26 mouse cellular contexts compared by ENCODE assay signal in genomic region chr7:119980170-119980569, GRCm38 (mm10).
"Had no signal": no experiment of that assay in that cellular context is flagged by ENCODE, and none has a peak within 500 bp of the region (broad histone marks: within the 10 kb centered on the region; RNA-seq: fewer than 3 reads in every experiment).

No protein-coding gene starts in this region.

- H3K36me3 ChIP-seq: heart, embryonic 12.5 days; hindbrain, embryonic 10.5 days; hindbrain, embryonic 12.5 days; intestine, embryonic 15.5 days; kidney, embryonic 15.5 days; limb, embryonic 13.5 days; limb, embryonic 15.5 days; liver, embryonic 12.5 days had no signal

- H3K9ac ChIP-seq: heart, embryonic 12.5 days; hindbrain, embryonic 12.5 days; hindbrain, embryonic 14.5 days; intestine, embryonic 15.5 days; kidney, embryonic 15.5 days; limb, embryonic 13.5 days; limb, embryonic 15.5 days; liver, embryonic 12.5 days; liver, embryonic 14.5 days had no signal

- H3K27me3 ChIP-seq: heart, embryonic 12.5 days; hindbrain, embryonic 12.5 days; intestine, embryonic 15.5 days; kidney, embryonic 15.5 days; limb, embryonic 13.5 days; limb, embryonic 15.5 days; liver, embryonic 12.5 days had no signal

- H3K27ac ChIP-seq: gastrocnemius, adult 2 months; heart, adult 2 months; hindbrain, embryonic 10.5 days; hindbrain, embryonic 12.5 days; hindbrain, embryonic 14.5 days; intestine, embryonic 15.5 days; kidney, embryonic 15.5 days; kidney, postnatal 0 days; layer of hippocampus, adult 2 months; limb, embryonic 13.5 days; limb, embryonic 15.5 days; liver, embryonic 12.5 days; liver, embryonic 14.5 days had no signal

- H3K4me2 ChIP-seq: heart, embryonic 12.5 days; hindbrain, embryonic 12.5 days; hindbrain, embryonic 14.5 days; intestine, embryonic 15.5 days; kidney, embryonic 15.5 days; limb, embryonic 13.5 days; limb, embryonic 15.5 days; liver, embryonic 12.5 days had no signal

- DNase-seq: gastrocnemius, adult 2 months; gastrocnemius, postnatal 10 days; gastrocnemius, postnatal 25 days; heart, adult 2 months; heart, postnatal 4 days; kidney, adult 18-20 months; kidney, adult 9 months; kidney, postnatal 14 days; kidney, postnatal 36 days; layer of hippocampus, postnatal 36 days; left cerebral cortex, postnatal 4 days had no signal

- H3K9me3 ChIP-seq: heart, embryonic 12.5 days; hindbrain, embryonic 10.5 days; hindbrain, embryonic 12.5 days; intestine, embryonic 15.5 days; kidney, embryonic 15.5 days; limb, embryonic 13.5 days; limb, embryonic 15.5 days; liver, embryonic 12.5 days had no signal

- ATAC-seq: hindbrain, embryonic 16.5 days; inflammation-experienced regulatory T-cells, adult 6 months; intestine, embryonic 15.5 days; intestine, postnatal 0 days; liver, embryonic 12.5 days had no signal

- H3K4me3 ChIP-seq: gastrocnemius, adult 2 months; heart, adult 2 months; heart, embryonic 12.5 days; hindbrain, embryonic 10.5 days; hindbrain, embryonic 12.5 days; intestine, embryonic 15.5 days; kidney, embryonic 15.5 days; layer of hippocampus, adult 2 months; limb, embryonic 13.5 days; limb, embryonic 15.5 days; liver, embryonic 12.5 days had no signal

- H3K4me1 ChIP-seq: heart, embryonic 12.5 days; hindbrain, embryonic 10.5 days; hindbrain, embryonic 12.5 days; intestine, embryonic 15.5 days; kidney, embryonic 15.5 days; limb, embryonic 13.5 days; limb, embryonic 15.5 days; liver, embryonic 12.5 days had no signal
